Mouse (Mus musculus) heart, adult 2 months (tissue): ENCODE data around the gene Klhl36. TPM values are rescaled to one million over a fixed set of nuclear protein-coding genes. Genes with fewer than 3 reads are reported as not detected.

Experiments
- DNase-seq, 2 experiments: peaks; one replicate each; pipeline ENCODE4 v3.0.0; 2021
- H3K27ac ChIP-seq: fragments of 200-600 bp; 2 replicates; pipeline ENCODE4 v1.8.1; 2022
- H3K27me3 ChIP-seq: fragments of 200-500 bp; 2 replicates; pipeline ENCODE4 v1.6.1; 2012; ENCODE audit warnings: mild to moderate bottlenecking, low read length, inconsistent platforms, mixed read lengths; ENCODE audit not compliant: control insufficient read depth, insufficient read depth
- H3K36me3 ChIP-seq: fragments of 200-500 bp; 2 replicates; pipeline ENCODE4 v1.6.1; 2012; ENCODE audit warnings: low read length, inconsistent platforms; ENCODE audit not compliant: control insufficient read depth, insufficient read depth
- H3K4me1 ChIP-seq: fragments of 200-500 bp; 2 replicates; pipeline ENCODE4 v1.6.1; 2011; ENCODE audit warnings: low read length; ENCODE audit not compliant: control insufficient read depth, insufficient read depth
- H3K4me3 ChIP-seq: fragments of 200-600 bp; 2 replicates; pipeline ENCODE4 v1.8.1; 2022
- H3K79me2 ChIP-seq: fragments of 200-500 bp; replicated peaks from 2 replicates; pipeline ENCODE4 v1.6.1; 2012; ENCODE audit warnings: mild to moderate bottlenecking, inconsistent platforms, low read length, moderate library complexity, mixed read lengths; ENCODE audit not compliant: control insufficient read depth, insufficient read depth
- H3K9ac ChIP-seq: fragments of 200-500 bp; 2 replicates; pipeline ENCODE4 v1.6.1; 2012; ENCODE audit warnings: low read depth, mild to moderate bottlenecking, control low read depth, inconsistent platforms, low read length, mixed read lengths
- CTCF ChIP-seq: fragments of 200-600 bp; IDR thresholded peaks from 2 replicates; pipeline ENCODE4 v1.8.1; 2022; ENCODE audit warnings: antibody characterized with exemption, mild to moderate bottlenecking, moderate library complexity
- EP300 ChIP-seq: fragments of 200-500 bp; IDR thresholded peaks from 2 replicates; pipeline ENCODE4 v1.6.1; 2011; ENCODE audit warnings: low read depth, low read length, control low read depth; ENCODE audit not compliant: insufficient read depth
- POLR2A ChIP-seq: fragments of 200-500 bp; IDR thresholded peaks from 2 replicates; pipeline ENCODE4 v1.6.1; 2011; ENCODE audit warnings: mild to moderate bottlenecking, low read depth, low read length, control low read depth; ENCODE audit not compliant: insufficient read depth
- WGBS: fragments of 180-500 bp; shearing (Covaris S2); methylation state at CpG from one replicate; pipeline ENCODE4 v1.1.7; 2018; 5-methylcytosine and 5-hydroxymethylcytosine counted together
- intact Hi-C: fragments of 180-260 bp; cut with DNase I; formaldehyde crosslinking; loops from one replicate; pipeline ENCODE4 v1.15.1; 2025
- polyA plus RNA-seq: library from polyadenylated mRNA; depleted of rRNA; stranded (reverse); fragments of >200 nt; gene quantifications from 2 replicates; pipeline ENCODE4 v1.2.3, GENCODE M21; 2012
- total RNA-seq, 2 experiments: library from RNA; stranded (reverse); gene quantifications; 2 replicates each; pipeline ENCODE4 v1.2.3; 2021

Gene Klhl36
- total and polyA plus RNA-seq, 3 experiments, result 2.6 to 5.7 (median 2.7) TPM

DNA sequence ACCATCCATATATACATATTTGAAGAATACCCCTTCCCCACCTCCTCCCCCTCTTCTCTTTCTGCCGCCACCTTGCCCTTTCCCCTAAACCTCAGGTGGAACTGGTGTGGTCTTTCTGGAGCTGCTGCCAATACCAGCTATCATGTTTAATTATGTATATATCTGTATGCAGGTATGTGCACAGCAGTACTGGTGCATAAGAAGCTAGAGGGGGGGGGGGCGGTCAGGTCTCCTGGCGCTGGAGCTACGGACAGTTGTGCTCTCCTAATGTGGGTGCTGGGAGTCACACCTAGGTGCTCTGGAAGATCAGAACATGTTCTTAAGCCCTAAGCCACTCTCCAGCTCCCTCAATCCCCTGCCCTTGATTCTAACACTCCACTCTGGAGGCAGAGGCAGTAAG is 35.0 kb downstream of the Klhl36 start:
- H3K4me1 ChIP-seq, result peaks cover 1% of the 10 kb centered on the region; the same call in 1 of the 2 replicates
- TF ChIP-seq CTCF (no peak), EP300 (no peak), POLR2A (no peak)
- H3K9ac ChIP-seq, result no peak overlapping the region
- H3K36me3 ChIP-seq, result no peaks in the 10 kb centered on the region
- no peaks in the 10 kb centered on the region for H3K79me2 ChIP-seq
- H3K4me3 ChIP-seq, result no peak overlapping the region
- H3K27ac ChIP-seq, result no peak overlapping the region
- intact Hi-C loops, result no loop called here
- 89% methylated on average over 4 of the region's 4 CpGs for WGBS
- no peak for DNase-seq
- no peaks in the 10 kb centered on the region for H3K27me3 ChIP-seq

DNA sequence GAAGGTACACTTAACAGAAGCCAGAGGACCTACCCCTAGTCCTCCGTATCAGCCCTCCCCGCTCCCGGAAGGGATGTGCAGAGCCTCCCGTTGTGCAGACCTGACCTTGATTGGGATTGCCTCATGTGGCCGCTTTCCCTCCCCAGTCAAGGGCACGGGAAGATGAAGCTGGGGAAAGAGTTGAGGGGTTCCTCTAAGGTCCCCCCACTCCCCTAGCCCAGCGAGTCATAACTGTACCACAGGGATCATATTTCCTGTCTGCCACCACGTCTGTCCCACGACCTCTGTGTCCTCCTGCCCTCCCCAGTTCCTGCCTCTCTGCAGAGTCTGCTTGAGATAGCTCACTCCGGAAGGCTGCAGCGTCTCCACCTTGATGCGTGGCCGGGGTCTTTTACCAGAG is 35.9 kb downstream of the Klhl36 start:
- DNase-seq, result no peak
- no peak overlapping the region for H3K9ac ChIP-seq

DNA sequence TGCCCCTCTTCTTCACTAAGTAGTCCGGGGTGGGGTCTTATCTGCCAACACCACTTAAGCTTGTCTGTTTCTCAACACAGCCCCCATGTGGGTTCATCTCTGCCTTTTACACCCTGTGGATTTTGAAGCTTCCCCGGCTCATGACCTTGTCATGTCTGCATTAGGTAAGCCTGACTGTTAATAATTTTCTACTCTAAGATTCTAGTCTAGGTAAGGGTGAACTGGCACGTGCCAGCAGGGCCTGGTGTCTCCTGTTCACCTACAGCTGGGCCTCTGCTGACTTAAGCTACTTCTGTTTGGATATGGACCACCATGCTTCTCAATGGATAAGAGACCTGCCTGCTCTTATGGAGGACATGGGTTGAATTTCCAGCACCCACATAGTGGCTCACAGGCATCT is 39.3 kb downstream of the Klhl36 start:
- TF ChIP-seq POLR2A (no peak), EP300 (no peak)
- Histone ChIP-seq H3K36me3 (no peaks in the 10 kb centered on the region), H3K9ac (no peak overlapping the region), H3K79me2 (no peaks in the 10 kb centered on the region), H3K27ac (no peak overlapping the region), H3K4me1 (peaks cover 1% of the 10 kb centered on the region; the same call in 1 of the 2 replicates), H3K27me3 (no peaks in the 10 kb centered on the region), H3K4me3 (no peak overlapping the region)
- DNase-seq, result no peak
- WGBS, result 79% methylated on average over 3 of the region's 3 CpGs
- intact Hi-C loops, result no loop called here

More for the DNA sequence above, 35.9 kb downstream of the Klhl36 start:
- Histone ChIP-seq H3K4me1 (peaks cover 1% of the 10 kb centered on the region; the same call in 1 of the 2 replicates), H3K36me3 (no peaks in the 10 kb centered on the region), H3K27me3 (no peaks in the 10 kb centered on the region), H3K4me3 (no peak overlapping the region), H3K79me2 (no peaks in the 10 kb centered on the region), H3K27ac (no peak overlapping the region)
- 14% methylated on average over 13 of the region's 13 CpGs for WGBS
- intact Hi-C loops, result no loop called here
- no peak for TF ChIP-seq CTCF
- TF ChIP-seq POLR2A, result no peak
- TF ChIP-seq EP300, result no peak

DNA sequence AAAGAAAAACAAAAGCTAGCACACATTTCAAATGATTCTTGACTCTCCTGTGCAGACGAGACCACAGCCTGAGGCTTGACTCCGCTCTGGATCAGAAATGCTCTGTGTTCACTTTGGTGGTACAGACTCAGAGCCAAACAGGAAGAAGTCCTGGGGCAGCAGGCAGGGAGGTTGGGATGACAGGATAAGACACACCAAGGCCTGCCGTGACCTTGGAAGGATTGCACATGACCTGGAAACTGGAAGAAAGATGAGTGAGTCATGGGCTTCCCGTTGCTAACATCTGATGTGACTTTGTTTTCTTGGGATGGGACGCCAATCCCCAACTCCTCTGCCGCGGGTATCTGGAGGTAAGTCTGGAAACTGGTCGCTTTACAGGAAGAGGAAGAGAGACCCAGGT is 39.9 kb downstream of the Klhl36 start:
- no peak for DNase-seq
- 41% methylated on average over 8 of the region's 8 CpGs for WGBS
- no peaks in the 10 kb centered on the region for H3K36me3 ChIP-seq
- peaks cover 1% of the 10 kb centered on the region; the same call in 1 of the 2 replicates for H3K4me1 ChIP-seq
- H3K9ac ChIP-seq, result no peak overlapping the region
- H3K79me2 ChIP-seq, result no peaks in the 10 kb centered on the region
- no peak overlapping the region for H3K27ac ChIP-seq
- TF ChIP-seq POLR2A, result no peak
- no peak for TF ChIP-seq EP300
- TF ChIP-seq CTCF, result no peak
- H3K4me3 ChIP-seq, result no peak overlapping the region
- H3K27me3 ChIP-seq, result no peaks in the 10 kb centered on the region
- intact Hi-C loops, result no loop called here

DNA sequence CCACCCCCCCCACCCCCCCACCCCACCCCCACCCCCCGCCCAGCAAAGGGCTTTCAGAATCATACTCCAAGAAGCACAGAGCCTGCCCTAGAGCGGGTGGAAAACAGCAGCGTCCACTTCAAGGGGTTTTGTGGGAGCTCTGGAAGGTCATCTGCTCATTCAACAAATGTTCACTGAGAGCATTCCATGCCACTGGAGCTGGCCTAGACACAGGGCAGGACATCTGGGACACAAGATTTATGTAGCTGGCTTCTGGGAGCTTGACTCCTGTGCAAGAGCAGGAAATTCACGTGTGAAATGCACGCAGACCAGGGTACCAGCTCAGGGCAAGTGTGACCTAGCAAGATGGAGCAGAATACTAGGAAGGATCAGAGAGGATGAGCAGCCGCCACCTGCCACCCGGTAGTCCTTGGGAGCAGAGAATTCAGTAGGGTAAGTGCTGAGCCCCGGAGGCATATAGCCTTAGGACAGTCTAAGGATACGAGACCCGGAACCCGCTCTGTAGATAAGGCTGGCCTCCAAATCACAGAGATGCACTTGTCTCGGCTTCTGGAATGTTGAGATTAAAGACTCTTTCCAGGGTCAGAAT is 42.4 kb downstream of the Klhl36 start:
- no peaks in the 10 kb centered on the region for H3K36me3 ChIP-seq
- intact Hi-C loops, result no loop called here
- H3K4me1 ChIP-seq, result no peaks in the 10 kb centered on the region
- no peaks in the 10 kb centered on the region for H3K27me3 ChIP-seq
- 49% methylated on average over 12 of the region's 12 CpGs for WGBS
- H3K9ac ChIP-seq, result no peak overlapping the region
- no peaks in the 10 kb centered on the region for H3K79me2 ChIP-seq
- DNase-seq, result no peak
- TF ChIP-seq POLR2A (no peak), EP300 (no peak), CTCF (no peak)
- no peak overlapping the region for H3K4me3 ChIP-seq
- H3K27ac ChIP-seq, result no peak overlapping the region

DNA sequence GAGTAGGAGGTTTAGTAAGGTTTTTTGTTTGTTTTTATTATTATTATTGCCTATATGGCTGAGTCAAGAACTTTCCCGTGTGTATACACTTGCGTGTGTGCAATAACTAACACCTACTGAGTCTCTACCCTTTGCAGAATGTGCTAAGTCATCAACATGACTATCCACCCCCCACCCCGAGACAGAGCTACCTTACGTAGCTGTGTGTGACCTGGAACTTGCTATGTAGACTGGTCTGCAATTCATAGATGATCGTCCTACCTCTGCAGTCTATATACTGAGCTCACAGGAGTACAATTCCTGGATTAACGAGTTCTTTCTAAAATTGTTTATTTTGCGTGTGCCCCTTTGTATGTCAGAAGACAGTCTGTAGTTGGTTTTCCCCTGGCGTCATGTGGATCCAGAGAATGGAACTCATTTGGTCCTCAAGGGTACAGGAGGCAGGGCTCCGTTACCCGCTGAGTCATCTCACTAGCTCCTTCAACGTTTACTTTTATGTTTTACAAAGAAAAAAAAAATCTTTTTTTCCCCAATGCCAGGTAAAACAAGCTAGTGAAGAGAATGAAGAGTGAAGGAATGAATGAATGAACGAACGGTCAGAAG is 48.0 kb downstream of the Klhl36 start, which contains the start of gene Usp10:
Usp10 (plus strand) TSS at position 417 of the 603 bp plus-strand sequence.
- no peaks in the 10 kb centered on the region for H3K27me3 ChIP-seq
- DNase-seq, result no peak
- H3K9ac ChIP-seq, result peak within 1 kb of the TSS; percentile 100
- H3K4me1 ChIP-seq, result peaks cover 8% of the 10 kb centered on the region
- peak within 1 kb of the TSS; percentile 80 for H3K4me3 ChIP-seq
- no peaks in the 10 kb centered on the region; the same call in 1 of the 2 replicates for H3K79me2 ChIP-seq
- intact Hi-C loops, result no loop called here
- H3K27ac ChIP-seq, result peak within 1 kb of the TSS; percentile 88
- WGBS, result 33% methylated on average over 13 of the region's 13 CpGs
- no peak for TF ChIP-seq CTCF
- TF ChIP-seq POLR2A, result no peak
- TF ChIP-seq EP300, result no peak
- peaks cover 5% of the 10 kb centered on the region; the same call in 1 of the 2 replicates for H3K36me3 ChIP-seq
